Mouse (Mus musculus) small intestine, adult 2 months (tissue): ENCODE measurements at regions not wholly inside any gene's neighbourhood (a gene's known extent, or its start where the extent isn't known, plus 50 kb on each side); places are given as distances from the start of the nearest gene placed in this dataset.

Experiments used
- H3K27ac ChIP-seq: fragments of 200-500 bp; 2 replicates; pipeline ENCODE4 v1.5.1; 2012; ENCODE audit warnings: low read depth, low read length, control low read depth, inconsistent platforms; ENCODE audit not compliant: insufficient read depth
- H3K27me3 ChIP-seq: fragments of 200-500 bp; 2 replicates; pipeline ENCODE4 v1.6.1; 2012; ENCODE audit warnings: mild to moderate bottlenecking, moderate library complexity, low read length, inconsistent platforms; ENCODE audit not compliant: control insufficient read depth, insufficient read depth
- H3K36me3 ChIP-seq: fragments of 200-500 bp; 2 replicates; pipeline ENCODE4 v1.6.1; 2012; ENCODE audit warnings: mild to moderate bottlenecking, low read length, control low read depth, inconsistent platforms; ENCODE audit not compliant: control insufficient read depth, insufficient read depth
- H3K4me1 ChIP-seq: fragments of 200-500 bp; 2 replicates; pipeline ENCODE4 v1.6.1; 2012; ENCODE audit warnings: low read length, inconsistent platforms, mixed read lengths; ENCODE audit not compliant: control insufficient read depth, insufficient read depth, insufficient read length
- H3K4me3 ChIP-seq: fragments of 200-500 bp; 2 replicates; pipeline ENCODE4 v1.5.1; 2012; ENCODE audit warnings: low read depth, mild to moderate bottlenecking, control low read depth, inconsistent platforms, low read length, moderate library complexity
- CTCF ChIP-seq: fragments of 200-500 bp; IDR thresholded peaks from 2 replicates; pipeline ENCODE4 v1.5.1; 2012; ENCODE audit warnings: low read depth, mild to moderate bottlenecking, control low read depth, inconsistent platforms, low read length, moderate library complexity, mixed read lengths; ENCODE audit not compliant: insufficient replicate concordance, insufficient read length; ENCODE audit errors: extremely low read depth
- POLR2A ChIP-seq: fragments of 200-500 bp; IDR thresholded peaks from 2 replicates; pipeline ENCODE4 v1.6.1; 2012; ENCODE audit warnings: low read depth, mild to moderate bottlenecking, control low read depth, inconsistent platforms, low read length, moderate library complexity
- WGBS: fragments of 180-500 bp; shearing (Covaris S2); methylation state at CpG from one replicate; pipeline ENCODE4 v1.1.7; 2018; 5-methylcytosine and 5-hydroxymethylcytosine counted together

- H3K36me3 ChIP-seq: no peaks in the 10 kb centered on the region
- no peak overlapping the region for H3K27ac ChIP-seq
- H3K27me3 ChIP-seq: no peaks in the 10 kb centered on the region
- H3K4me1 ChIP-seq: no peaks in the 10 kb centered on the region
- 69% methylated on average over 4 of the region's 4 CpGs for WGBS
- H3K4me3 ChIP-seq: no peak overlapping the region
- TF ChIP-seq CTCF (no peak), POLR2A (no peak)
Observed at GRCm38 (mm10) chr2:124952212-124952611, 115.7 kb upstream of the Slc24a5 start.

DNA sequence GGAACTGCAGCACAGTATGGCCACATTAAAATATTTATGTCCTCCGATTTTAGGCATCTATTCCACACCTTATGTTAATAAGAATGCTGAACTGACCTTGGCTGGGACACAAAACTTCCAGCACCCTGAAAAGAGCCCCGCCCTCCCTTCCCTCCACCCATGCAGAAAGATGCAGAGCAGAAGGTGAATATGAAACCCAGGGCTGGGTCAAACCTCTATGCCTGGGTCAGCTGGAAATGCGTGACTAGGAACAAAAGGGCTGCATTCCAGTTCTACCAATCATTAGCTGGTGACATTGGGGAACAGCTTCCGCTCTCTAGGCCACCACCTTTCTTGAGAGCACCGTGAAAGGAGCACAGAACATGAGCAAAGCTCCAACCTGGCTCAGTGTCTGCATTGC lies 114.9 kb upstream of the Slc24a5 start:
- Histone ChIP-seq H3K4me3 (no peak overlapping the region), H3K36me3 (no peaks in the 10 kb centered on the region), H3K4me1 (no peaks in the 10 kb centered on the region), H3K27ac (no peak overlapping the region), H3K27me3 (no peaks in the 10 kb centered on the region)
- 58% methylated on average over 5 of the region's 5 CpGs for WGBS
- TF ChIP-seq POLR2A (no peak), CTCF (no peak)

- Histone ChIP-seq H3K27ac (no peak overlapping the region), H3K27me3 (no peaks in the 10 kb centered on the region), H3K4me3 (no peak overlapping the region), H3K4me1 (no peaks in the 10 kb centered on the region), H3K36me3 (no peaks in the 10 kb centered on the region)
- WGBS: 61% methylated on average over 7 of the region's 7 CpGs
- no peak for TF ChIP-seq CTCF
- no peak for TF ChIP-seq POLR2A
Observed at GRCm38 (mm10) chr2:124955843-124956242, 112.1 kb upstream of the Slc24a5 start.

GRCm38 (mm10) chr2:124959431-124959830 lies 108.5 kb upstream of the Slc24a5 start:
- WGBS: 82% methylated on average over 5 of the region's 5 CpGs
- Histone ChIP-seq H3K36me3 (no peaks in the 10 kb centered on the region), H3K27ac (no peak overlapping the region), H3K27me3 (no peaks in the 10 kb centered on the region), H3K4me3 (no peak overlapping the region), H3K4me1 (no peaks in the 10 kb centered on the region)
- TF ChIP-seq CTCF (no peak), POLR2A (no peak)

GRCm38 (mm10) chr2:124971826-124972749 lies 95.8 kb upstream of the Slc24a5 start:
- Histone ChIP-seq H3K36me3 (no peaks in the 10 kb centered on the region), H3K4me1 (no peaks in the 10 kb centered on the region), H3K27me3 (no peaks in the 10 kb centered on the region), H3K27ac (no peak overlapping the region), H3K4me3 (no peak overlapping the region)
- WGBS: 23% methylated on average over 17 of the region's 17 CpGs
- no peak for TF ChIP-seq CTCF
- TF ChIP-seq POLR2A: no peak

DNA sequence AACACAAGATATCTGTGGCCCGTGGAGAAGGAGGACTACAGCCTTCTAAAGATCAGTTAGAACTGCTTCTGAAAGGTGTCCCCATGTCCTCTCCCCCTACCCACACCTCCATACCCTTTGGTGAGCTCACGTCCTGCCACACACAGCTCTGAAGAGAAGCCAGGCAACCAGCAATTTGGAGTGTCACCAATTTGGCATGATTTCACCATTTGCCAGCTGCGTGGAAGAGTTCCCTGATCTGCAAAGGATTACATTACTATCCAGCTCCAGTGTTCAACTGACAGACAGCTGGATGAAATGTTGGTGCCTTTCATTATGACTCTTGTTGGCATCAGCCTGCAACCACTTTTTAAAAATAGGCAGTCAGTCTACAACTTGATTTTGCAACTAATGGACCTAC lies 92.8 kb upstream of the Slc24a5 start:
- Histone ChIP-seq H3K4me3 (no peak overlapping the region), H3K4me1 (no peaks in the 10 kb centered on the region), H3K36me3 (no peaks in the 10 kb centered on the region), H3K27me3 (no peaks in the 10 kb centered on the region), H3K27ac (no peak overlapping the region)
- 50% methylated on average over 3 of the region's 3 CpGs for WGBS
- TF ChIP-seq POLR2A: no peak
- TF ChIP-seq CTCF: no peak

- Histone ChIP-seq H3K4me1 (no peaks in the 10 kb centered on the region), H3K4me3 (no peak overlapping the region), H3K27me3 (no peaks in the 10 kb centered on the region), H3K27ac (no peak overlapping the region), H3K36me3 (no peaks in the 10 kb centered on the region)
- TF ChIP-seq CTCF: no peak
- TF ChIP-seq POLR2A: no peak
- 90% methylated on average over 2 of the region's 2 CpGs for WGBS
Observed at GRCm38 (mm10) chr2:124990976-124991375, 76.9 kb upstream of the Slc24a5 start.
